Mouse (Mus musculus) heart, adult 2 months (tissue): Measurements from ENCODE around the gene Ptms.

Experiments
- CTCF ChIP-seq: fragments of 200-600 bp; IDR thresholded peaks from 2 replicates; pipeline ENCODE4 v1.8.1; 2022; ENCODE audit warnings: antibody characterized with exemption, mild to moderate bottlenecking, moderate library complexity
- POLR2A ChIP-seq: fragments of 200-500 bp; IDR thresholded peaks from 2 replicates; pipeline ENCODE4 v1.6.1; 2011; ENCODE audit warnings: mild to moderate bottlenecking, low read depth, low read length, control low read depth; ENCODE audit not compliant: insufficient read depth

- no peak for TF ChIP-seq CTCF
- TF ChIP-seq POLR2A: no peak
Observed at GRCm38 (mm10) chr6:124943526-124943925, 23.6 kb upstream of the Ptms start.
